In the genomic region with DNA sequence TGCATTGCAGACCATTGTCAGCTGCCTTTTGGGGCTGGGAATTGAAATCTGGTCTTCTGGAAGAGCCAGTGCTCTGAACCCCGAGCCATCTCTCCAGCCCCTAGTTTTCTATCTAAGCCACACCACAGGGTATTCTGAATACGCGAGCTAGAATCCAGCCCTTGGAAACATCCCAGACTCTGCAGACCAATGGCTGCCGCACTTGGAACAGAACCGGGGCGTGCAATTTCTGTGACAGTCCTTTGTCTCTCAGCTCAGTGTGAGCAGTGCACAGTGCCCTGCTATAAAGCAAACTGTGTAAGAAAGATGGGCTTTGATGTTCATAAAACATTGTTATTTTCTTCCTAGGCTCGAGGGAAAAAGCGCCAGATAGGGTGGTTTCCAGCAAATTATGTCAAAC, we compare ENCODE assay signal across 17 mouse cellular contexts.
A peak's percentile ranks its signal among the peaks of the same experiment; 100 is the strongest.
DNase-seq lines count a peak whose midpoint lies in the region; ATAC-seq and TF ChIP-seq lines count a peak whose summit lies in the region.
"Had no signal": no experiment of that assay in that cellular context is flagged by ENCODE, and none has a peak within 500 bp of the region (broad histone marks: within the 10 kb centered on the region; RNA-seq: fewer than 3 reads in every experiment).

No protein-coding gene starts in this region.

- H3K4me1 ChIP-seq in forebrain, embryonic 12.5 days = no peaks in the 10 kb centered on the region
- H3K4me1 ChIP-seq in forebrain, embryonic 10.5 days = no peaks in the 10 kb centered on the region
- no peaks in the 10 kb centered on the region for H3K4me1 ChIP-seq in midbrain, embryonic 13.5 days (replicated peaks)
- no peaks in the 10 kb centered on the region; the same call in 1 of the 2 replicates for H3K4me1 ChIP-seq in midbrain, embryonic 10.5 days
- 0 out of 2 replicates have a peak, but pooled peaks cover 7% of the 10 kb centered on the region for H3K4me1 ChIP-seq in forebrain, embryonic 16.5 days (replicated peaks; ENCODE audit: control insufficient read depth, insufficient read depth, low read length)
- H3K4me1 ChIP-seq in olfactory bulb, adult 2 months (ENCODE audit: control insufficient read depth, insufficient read depth, low read length) = peaks cover 41% of the 10 kb centered on the region
- H3K4me1 ChIP-seq: embryonic facial prominence, embryonic 12.5 days had no signal

- TF ChIP-seq POLR2A in olfactory bulb, adult 2 months (IDR thresholded peaks at IDR 0.05; ENCODE audit: insufficient read depth, low read depth, low read length) = no peak

- no peaks in the 10 kb centered on the region for H3K27me3 ChIP-seq in forebrain, embryonic 12.5 days
- H3K27me3 ChIP-seq in forebrain, embryonic 10.5 days (ENCODE audit: poor library complexity, severe bottlenecking) = no peaks in the 10 kb centered on the region
- no peaks in the 10 kb centered on the region for H3K27me3 ChIP-seq in midbrain, embryonic 13.5 days
- no peaks in the 10 kb centered on the region for H3K27me3 ChIP-seq in midbrain, embryonic 10.5 days (ENCODE audit: low read depth, poor library complexity, severe bottlenecking)
- no peaks in the 10 kb centered on the region for H3K27me3 ChIP-seq in forebrain, embryonic 16.5 days (replicated peaks; ENCODE audit: control insufficient read depth, insufficient read depth, low read length)
- H3K27me3 ChIP-seq: embryonic facial prominence, embryonic 12.5 days; kidney, embryonic 15.5 days; limb, embryonic 13.5 days had no signal

- 91% methylated on average over 8 of the region's 8 CpGs for WGBS in forebrain, embryonic 12.5 days
- WGBS in forebrain, embryonic 10.5 days = 93% methylated on average over 8 of the region's 8 CpGs
- WGBS in midbrain, embryonic 13.5 days = 78% methylated on average over 8 of the region's 8 CpGs
- 93% methylated on average over 8 of the region's 8 CpGs for WGBS in midbrain, embryonic 10.5 days
- WGBS in forebrain, embryonic 16.5 days = 57% methylated on average over 8 of the region's 8 CpGs
- 36% methylated on average over 8 of the region's 8 CpGs for WGBS in olfactory bulb, adult 2 months

- ATAC-seq in forebrain, embryonic 12.5 days (ENCODE audit: low FRiP score) = no peak
- ATAC-seq in midbrain, embryonic 13.5 days = no peak
- ATAC-seq in forebrain, embryonic 16.5 days = peak; percentile 57
- ATAC-seq: inflammation-experienced regulatory T-cells, adult 6 months had no signal

- H3K4me3 ChIP-seq in forebrain, embryonic 12.5 days (replicated peaks) = no peak overlapping the region
- H3K4me3 ChIP-seq in forebrain, embryonic 10.5 days = no peak overlapping the region
- H3K4me3 ChIP-seq in midbrain, embryonic 13.5 days (replicated peaks) = no peak overlapping the region
- no peak overlapping the region for H3K4me3 ChIP-seq in midbrain, embryonic 10.5 days
- H3K4me3 ChIP-seq in forebrain, embryonic 16.5 days (replicated peaks; ENCODE audit: low read length) = no peak overlapping the region
- no peak overlapping the region for H3K4me3 ChIP-seq in olfactory bulb, adult 2 months (ENCODE audit: insufficient read depth, low read depth, low read length)
- H3K4me3 ChIP-seq: embryonic facial prominence, embryonic 12.5 days; gastrocnemius, adult 2 months; heart, adult 2 months; kidney, embryonic 15.5 days; limb, embryonic 13.5 days had no signal

- no peak overlapping the region for H3K4me2 ChIP-seq in forebrain, embryonic 12.5 days
- no peak overlapping the region for H3K4me2 ChIP-seq in midbrain, embryonic 13.5 days (replicated peaks)
- H3K4me2 ChIP-seq in forebrain, embryonic 16.5 days (ENCODE audit: low read length) = no peak overlapping the region
- H3K4me2 ChIP-seq: embryonic facial prominence, embryonic 12.5 days; kidney, embryonic 15.5 days; limb, embryonic 13.5 days had no signal

- 0 out of 2 replicates have a peak overlapping the region, but pooled peaks have one; percentile 43 for H3K27ac ChIP-seq in forebrain, embryonic 12.5 days
- no peak overlapping the region for H3K27ac ChIP-seq in forebrain, embryonic 10.5 days
- H3K27ac ChIP-seq in midbrain, embryonic 13.5 days = peak overlapping the region; percentile 22; the same call in 1 of the 2 replicates
- no peak overlapping the region for H3K27ac ChIP-seq in midbrain, embryonic 10.5 days (replicated peaks)
- H3K27ac ChIP-seq in forebrain, embryonic 16.5 days (ENCODE audit: low read length) = peak overlapping the region; percentile 43
- H3K27ac ChIP-seq in olfactory bulb, adult 2 months (ENCODE audit: insufficient read depth, low read depth, low read length) = 0 out of 2 replicates have a peak overlapping the region, but pooled peaks have one; percentile 21
- H3K27ac ChIP-seq: embryonic facial prominence, embryonic 12.5 days; heart, adult 2 months; kidney, embryonic 15.5 days; limb, embryonic 13.5 days had no signal

- H3K9me3 ChIP-seq in forebrain, embryonic 12.5 days = no peaks in the 10 kb centered on the region
- no peaks in the 10 kb centered on the region for H3K9me3 ChIP-seq in forebrain, embryonic 10.5 days
- H3K9me3 ChIP-seq in midbrain, embryonic 13.5 days = no peaks in the 10 kb centered on the region
- no peaks in the 10 kb centered on the region for H3K9me3 ChIP-seq in midbrain, embryonic 10.5 days (replicated peaks)
- no peaks in the 10 kb centered on the region for H3K9me3 ChIP-seq in forebrain, embryonic 16.5 days (ENCODE audit: control insufficient read depth, low read length)
- H3K9me3 ChIP-seq: embryonic facial prominence, embryonic 12.5 days; kidney, embryonic 15.5 days; limb, embryonic 13.5 days had no signal

- peaks cover 82% of the 10 kb centered on the region for H3K36me3 ChIP-seq in forebrain, embryonic 12.5 days (replicated peaks)
- H3K36me3 ChIP-seq in forebrain, embryonic 10.5 days (replicated peaks) = peaks cover 93% of the 10 kb centered on the region
- peaks cover 93% of the 10 kb centered on the region for H3K36me3 ChIP-seq in midbrain, embryonic 13.5 days
- H3K36me3 ChIP-seq in midbrain, embryonic 10.5 days = peaks cover 97% of the 10 kb centered on the region
- peaks cover 33% of the 10 kb centered on the region for H3K36me3 ChIP-seq in forebrain, embryonic 16.5 days (ENCODE audit: control insufficient read depth, insufficient read depth)

- no peak for TF ChIP-seq CTCF in olfactory bulb, adult 2 months (IDR thresholded peaks at IDR 0.05; ENCODE audit: insufficient read depth, low read depth, low read length)

- no peak for DNase-seq in forebrain, embryonic 10.5 days (ENCODE audit: extremely low spot score, low spot score)
- no peak for DNase-seq in midbrain, embryonic 10.5 days (ENCODE audit: low spot score)
- DNase-seq in kidney, adult 9 months = no peak
- DNase-seq in T-cell, adult 2 months (ENCODE audit: low spot score) = no peak
- DNase-seq: B cell, adult 2 months; gastrocnemius, adult 2 months; heart, adult 2 months; lung, adult 2 months; lung, postnatal 4 days had no signal

- no peak overlapping the region for H3K9ac ChIP-seq in forebrain, embryonic 12.5 days
- no peak overlapping the region for H3K9ac ChIP-seq in midbrain, embryonic 13.5 days (replicated peaks)
- H3K9ac ChIP-seq in forebrain, embryonic 16.5 days (replicated peaks; ENCODE audit: low read depth, low read length) = no peak overlapping the region; the same call in 1 of the 2 replicates
- H3K9ac ChIP-seq: embryonic facial prominence, embryonic 12.5 days; kidney, embryonic 15.5 days; limb, embryonic 13.5 days had no signal

Comparison
In these comparisons a context has a peak if more than half of its experiments do, and no peak if none do; other contexts are left out.
1. H3K27ac ChIP-seq: peak in forebrain, embryonic 12.5 days (single experiment), midbrain, embryonic 13.5 days (single experiment), forebrain, embryonic 16.5 days (single experiment) and olfactory bulb, adult 2 months (single experiment); none in forebrain, embryonic 10.5 days (single experiment) and midbrain, embryonic 10.5 days (single experiment).